Mouse (Mus musculus) liver, embryonic 14.5 days (tissue): ENCODE data around the gene H2al1i.

Source experiments
- CTCF ChIP-seq: IDR thresholded peaks from 2 replicates; pipeline ENCODE4 v1.5.1; 2016; ENCODE audit warnings: antibody characterized with exemption, low read depth, control low read depth
- EP300 ChIP-seq: IDR thresholded peaks from 2 replicates; pipeline ENCODE4 v1.6.1; 2016; ENCODE audit warnings: antibody characterized with exemption, low read depth

GRCm38 (mm10) chrX:11363890-11364289, 39.4 kb downstream of the H2al1i start:
- TF ChIP-seq CTCF: no peak
- no peak for TF ChIP-seq EP300
